Mouse (Mus musculus): ENCODE data around the gene Gm29776.

Gene Gm29776

GRCm38 (mm10) chr14:54698733-54699132 is at the start of gene Gm29776:
Gm29776 (minus strand) TSS chr14:54698833.
- no peak for DNase-seq (ENCODE audit: extremely low spot score, low spot score)

- no peak for DNase-seq (ENCODE audit: extremely low spot score, low spot score)
Measured at GRCm38 (mm10) chr14:54746038-54746437, 47.4 kb upstream of the Gm29776 start.

DNA sequence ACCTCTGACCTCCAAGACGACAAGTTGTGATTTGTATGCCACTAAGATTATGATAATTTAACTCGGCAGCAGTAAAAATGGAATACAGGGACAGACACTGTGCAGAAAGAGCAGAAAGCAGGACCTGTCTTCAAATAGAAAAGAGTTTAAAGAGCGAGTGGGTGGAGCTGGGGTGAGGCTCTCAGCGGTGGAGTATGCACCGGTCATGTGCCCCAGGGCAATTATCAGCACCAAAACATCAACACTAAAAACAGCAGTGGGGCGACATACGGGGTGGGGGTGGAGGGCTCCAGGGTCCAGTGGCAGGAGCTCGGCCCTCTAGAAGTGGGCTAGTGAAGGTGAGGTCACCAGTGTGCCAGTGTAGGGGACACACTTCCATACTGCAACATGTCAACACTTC is 45.8 kb upstream of the Gm29776 start:
- no peak for DNase-seq (ENCODE audit: extremely low spot score, low spot score)

DNA sequence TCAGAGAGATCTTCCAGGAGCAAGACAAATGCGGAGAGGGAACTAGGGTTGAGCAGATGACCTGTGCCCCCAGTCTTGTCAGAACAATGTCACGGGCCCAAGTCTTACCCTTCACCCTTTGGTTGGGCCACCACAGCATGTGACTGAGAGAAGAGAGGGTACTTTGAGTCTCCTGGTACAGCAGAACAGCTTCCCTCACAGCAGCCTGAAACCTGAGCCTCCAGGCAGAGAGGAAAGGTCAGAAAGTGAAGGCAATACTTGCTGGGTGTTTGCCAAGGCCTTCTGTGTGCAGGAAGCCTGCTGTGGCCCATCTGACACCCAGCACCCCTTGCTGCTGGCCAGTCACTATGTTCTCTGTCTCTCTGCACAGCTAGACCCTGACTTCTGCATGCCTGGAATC is 43.7 kb upstream of the Gm29776 start:
- DNase-seq (ENCODE audit: extremely low spot score, low spot score) = no peak

DNA sequence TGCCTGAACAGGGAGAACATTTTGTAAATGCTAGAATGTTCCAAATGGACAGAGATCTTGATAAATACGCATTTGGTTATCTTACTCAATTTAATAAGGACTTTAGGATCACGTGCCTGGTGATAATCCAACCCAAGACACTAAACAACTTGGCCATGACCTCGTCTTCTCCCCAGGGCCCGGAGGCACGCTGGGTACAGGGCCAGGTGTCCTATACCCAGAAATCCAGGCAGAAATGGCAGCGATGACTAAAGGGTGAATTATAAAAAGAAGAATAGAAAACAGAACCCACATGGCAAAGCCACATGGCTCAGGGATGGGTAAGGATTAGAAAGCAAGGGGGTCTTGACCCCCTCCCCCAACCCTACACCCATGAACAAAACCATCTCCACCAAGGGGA is 43.1 kb upstream of the Gm29776 start:
- no peak for DNase-seq (ENCODE audit: extremely low spot score, low spot score)

DNA sequence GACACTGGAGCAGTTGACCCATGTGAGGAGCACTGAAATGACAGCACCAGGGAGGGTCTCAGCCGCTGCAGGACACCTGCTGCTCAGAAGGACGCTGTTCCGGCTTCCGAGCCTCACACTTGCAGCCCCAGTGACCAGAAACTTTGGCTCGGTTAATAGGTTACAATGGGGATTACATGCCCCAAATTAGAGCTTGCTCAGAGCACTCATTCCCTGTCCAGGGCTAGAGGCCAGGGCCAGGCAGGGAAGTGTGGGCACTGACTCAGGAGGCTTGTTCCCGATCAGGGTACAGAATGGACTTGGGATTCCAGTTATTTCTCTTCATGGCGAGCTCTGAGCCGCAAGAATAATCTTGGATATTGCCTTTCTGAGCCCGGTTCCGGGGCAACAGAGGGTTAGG is 39.0 kb upstream of the Gm29776 start:
- DNase-seq (ENCODE audit: extremely low spot score, low spot score) = no peak

DNA sequence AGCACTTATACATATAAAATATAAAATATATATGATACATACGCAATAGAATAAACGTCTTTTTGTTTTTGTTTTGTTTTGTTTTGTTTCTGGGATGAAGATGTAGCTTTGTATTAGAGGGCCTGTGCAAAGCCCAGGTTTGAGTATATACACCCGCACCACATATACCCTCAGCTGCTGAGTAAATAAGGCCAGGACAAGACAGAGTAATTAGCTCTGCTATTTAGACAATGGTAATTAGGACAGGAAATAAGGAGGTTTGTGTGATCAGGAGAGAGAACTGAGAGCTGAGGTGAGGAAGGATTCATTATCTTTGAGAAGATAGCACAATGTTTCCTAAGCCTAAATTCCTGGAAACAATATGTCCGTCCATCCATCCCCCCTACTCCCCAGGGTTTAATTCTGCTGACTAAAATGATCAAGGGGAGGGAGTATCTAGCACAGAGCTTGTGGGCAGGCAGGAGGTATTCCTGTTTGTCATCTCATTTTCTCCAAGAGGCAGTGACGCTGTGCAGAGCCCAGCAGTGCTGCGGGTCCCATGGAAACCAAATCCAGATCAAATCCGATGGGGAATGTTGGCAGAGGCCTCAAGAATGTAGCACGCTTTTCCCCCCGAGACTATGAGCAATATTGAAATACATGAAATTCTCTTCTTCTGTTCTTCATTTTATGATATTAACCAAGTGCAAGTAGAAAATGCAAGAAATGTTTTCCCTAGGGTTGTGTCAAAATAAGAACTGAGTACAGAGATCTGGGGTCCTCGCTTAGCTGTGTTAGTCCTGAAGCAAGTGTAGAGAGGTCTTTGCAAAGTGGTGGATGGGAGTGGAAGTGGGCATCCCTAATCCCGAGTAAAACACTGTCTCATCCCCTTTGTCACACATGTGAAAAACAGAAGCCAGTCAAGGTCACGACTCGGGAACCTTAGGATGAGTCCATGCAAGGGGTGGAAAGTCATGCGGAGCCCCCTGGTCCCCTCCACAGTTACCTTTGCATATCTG is 38.2 kb upstream of the Gm29776 start:
- DNase-seq (ENCODE audit: extremely low spot score, low spot score) = no peak

- no peak for DNase-seq (ENCODE audit: extremely low spot score, low spot score)
Measured at GRCm38 (mm10) chr14:54735221-54735620, 36.6 kb upstream of the Gm29776 start.

DNA sequence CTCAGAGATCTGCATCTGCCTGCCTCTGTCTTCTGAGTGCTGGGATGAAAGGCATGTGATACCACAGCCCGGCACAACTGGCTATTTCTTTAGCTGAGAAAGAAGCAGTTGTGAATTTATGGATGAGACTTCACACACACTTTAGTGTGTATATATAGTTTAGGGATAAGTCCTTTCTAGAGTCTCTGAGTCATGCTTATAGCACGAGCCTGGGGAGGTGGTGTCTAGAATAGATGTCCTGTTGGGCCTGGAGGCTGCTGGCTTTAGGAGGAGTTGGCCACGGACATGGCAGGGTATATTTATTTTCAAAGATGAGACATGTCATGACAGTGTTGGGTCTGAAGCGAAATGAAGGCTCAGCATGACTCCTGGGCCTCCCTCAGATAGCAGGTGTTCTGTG is 35.4 kb upstream of the Gm29776 start:
- DNase-seq (ENCODE audit: extremely low spot score, low spot score) = no peak

- DNase-seq (ENCODE audit: extremely low spot score, low spot score) = no peak
Measured at GRCm38 (mm10) chr14:54732206-54732605, 33.6 kb upstream of the Gm29776 start.

DNA sequence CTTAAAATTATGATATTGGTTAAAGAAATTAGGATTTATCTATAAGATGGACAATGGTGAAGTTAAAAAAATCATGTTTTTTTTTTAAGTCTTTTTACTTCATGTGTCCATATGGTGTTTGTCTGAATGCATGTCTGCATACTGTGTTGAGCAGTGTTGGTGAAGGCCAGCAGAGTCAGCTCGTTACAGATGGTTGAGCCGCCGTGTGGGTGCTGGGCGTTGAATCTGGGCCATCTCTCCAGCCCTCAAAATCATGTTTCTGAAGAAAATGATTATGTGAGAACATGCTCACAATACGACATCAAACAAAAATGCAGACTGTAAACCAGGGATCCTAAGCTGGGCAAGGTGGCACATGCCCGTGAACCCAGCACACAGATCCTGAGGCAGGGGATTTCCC is 31.7 kb upstream of the Gm29776 start:
- DNase-seq (ENCODE audit: extremely low spot score, low spot score) = no peak

GRCm38 (mm10) chr14:54728823-54729653 is 30.4 kb upstream of the Gm29776 start:
- no peak for DNase-seq (ENCODE audit: extremely low spot score, low spot score)

GRCm38 (mm10) chr14:54727565-54727964 is 28.9 kb upstream of the Gm29776 start:
- DNase-seq (ENCODE audit: extremely low spot score, low spot score) = no peak

GRCm38 (mm10) chr14:54724049-54724448 is 25.4 kb upstream of the Gm29776 start:
- no peak for DNase-seq (ENCODE audit: extremely low spot score, low spot score)

DNA sequence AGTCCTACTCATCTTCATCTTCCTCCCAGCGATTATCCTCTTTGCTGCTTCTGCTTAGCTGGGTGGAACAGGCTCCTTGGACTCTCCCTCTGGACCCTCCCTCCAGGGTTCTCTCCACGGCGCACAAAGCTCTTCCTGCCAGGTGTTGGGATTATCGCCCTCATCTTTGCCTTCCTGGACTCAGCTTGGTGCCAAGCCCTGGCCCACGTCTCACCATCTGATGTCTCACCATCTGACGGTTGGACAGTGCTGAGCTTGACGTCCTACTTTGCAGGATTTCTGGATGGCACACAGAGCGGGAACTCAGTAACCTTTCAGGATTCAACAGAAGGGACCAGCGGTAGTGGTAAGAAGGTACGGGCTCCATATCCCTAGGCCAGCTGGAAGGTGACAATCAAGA is 23.1 kb upstream of the Gm29776 start:
- DNase-seq (ENCODE audit: extremely low spot score, low spot score) = no peak

DNA sequence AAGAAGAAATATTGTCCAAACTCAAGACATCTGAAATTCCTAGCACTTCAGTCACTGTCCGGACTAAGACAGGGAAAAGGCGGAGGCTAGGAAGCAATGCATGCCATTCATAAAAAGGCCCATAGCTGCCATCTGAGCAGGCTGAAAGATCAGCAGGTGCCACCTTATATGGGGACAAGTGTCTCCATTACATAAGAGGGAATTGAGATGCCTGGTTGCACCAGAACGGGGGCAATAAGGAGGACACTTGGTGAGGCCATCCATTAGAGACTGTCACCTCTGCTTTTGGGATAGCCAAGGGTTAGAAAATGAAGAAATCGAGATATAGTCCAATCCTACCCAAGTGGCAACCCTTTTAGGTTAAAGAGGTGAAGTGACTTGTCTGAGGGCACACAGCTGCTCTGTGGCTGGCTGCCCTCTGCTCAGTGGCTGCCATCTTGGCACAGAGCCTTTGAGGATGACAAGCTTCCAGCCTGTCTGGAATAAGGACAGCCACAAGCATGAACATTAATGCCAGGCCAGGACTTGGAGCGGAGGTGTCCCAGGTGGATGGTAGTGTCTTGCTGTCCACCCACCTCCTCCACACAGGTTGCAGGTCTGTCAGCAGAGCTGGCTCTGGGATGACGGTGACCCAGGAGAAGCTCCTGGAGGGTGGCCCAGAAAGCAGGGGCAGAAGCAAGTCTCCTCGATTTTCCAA is 22.2 kb upstream of the Gm29776 start:
- no peak for DNase-seq (ENCODE audit: extremely low spot score, low spot score)

GRCm38 (mm10) chr14:54720041-54720440 is 21.4 kb upstream of the Gm29776 start:
- DNase-seq (ENCODE audit: extremely low spot score, low spot score) = no peak

DNA sequence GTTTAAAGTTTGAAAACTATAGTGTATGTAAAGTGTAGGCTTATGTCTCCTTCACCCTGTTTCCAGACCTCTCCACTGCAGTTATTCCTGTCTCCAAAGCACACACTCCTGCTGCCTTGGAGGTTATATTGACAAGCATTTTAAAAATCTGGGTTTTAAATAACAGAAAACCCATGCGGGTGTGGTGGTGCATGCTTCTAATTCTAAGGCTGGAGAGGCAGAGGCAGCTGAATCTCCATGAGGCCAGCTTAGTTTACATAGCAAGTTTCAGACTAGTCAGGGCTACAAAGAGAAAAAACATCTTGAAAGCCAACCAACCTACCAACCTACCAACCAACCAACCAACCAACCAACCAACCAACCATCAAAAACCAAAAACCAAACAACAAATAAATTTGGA is 16.8 kb upstream of the Gm29776 start:
- DNase-seq (ENCODE audit: extremely low spot score, low spot score) = no peak

DNA sequence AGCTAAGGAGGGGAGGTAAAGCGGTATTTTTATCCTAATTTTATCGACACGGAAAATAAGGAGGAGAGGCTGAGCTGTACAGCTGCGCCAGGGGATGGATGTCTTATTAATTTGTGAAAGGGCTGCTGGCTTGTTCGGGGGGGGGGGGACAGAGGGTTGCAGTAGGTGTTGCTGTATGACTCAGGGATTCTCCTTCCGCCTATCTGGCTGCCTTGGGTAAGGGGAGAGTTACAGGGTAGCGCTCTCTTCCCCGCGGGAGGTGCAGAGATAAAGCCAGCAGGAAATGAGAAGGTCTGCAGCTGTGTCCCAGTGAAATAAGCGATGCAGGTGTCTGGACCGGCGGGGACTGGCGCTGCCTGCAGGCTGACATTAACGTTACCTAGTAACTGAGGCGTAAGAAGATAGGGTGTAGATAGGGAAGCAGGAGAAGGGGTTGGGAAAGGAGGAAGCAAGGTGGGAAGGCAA is 16.0 kb upstream of the Gm29776 start:
- peak; percentile 23 for DNase-seq (ENCODE audit: extremely low spot score, low spot score)

DNA sequence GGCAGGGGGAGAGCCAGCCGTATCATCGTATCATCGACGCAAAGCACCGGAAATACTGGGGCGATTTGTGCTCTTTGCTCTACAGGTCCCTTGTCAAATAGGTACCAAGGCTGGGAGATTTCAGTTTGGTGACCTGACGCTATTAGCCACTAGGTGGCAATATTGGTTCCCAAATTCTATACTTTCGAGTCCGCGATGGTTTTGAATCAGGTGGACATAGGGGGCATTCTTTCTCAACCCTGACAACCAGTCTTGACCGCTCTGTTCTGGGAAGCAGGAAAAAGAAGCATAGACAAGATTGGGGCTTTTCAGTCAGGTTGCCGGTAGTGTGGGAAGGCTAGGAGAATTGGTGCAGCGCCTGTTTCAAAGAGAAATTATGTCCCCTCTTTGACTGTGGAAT is 15.5 kb upstream of the Gm29776 start:
- DNase-seq (ENCODE audit: extremely low spot score, low spot score) = peak; percentile 75

DNA sequence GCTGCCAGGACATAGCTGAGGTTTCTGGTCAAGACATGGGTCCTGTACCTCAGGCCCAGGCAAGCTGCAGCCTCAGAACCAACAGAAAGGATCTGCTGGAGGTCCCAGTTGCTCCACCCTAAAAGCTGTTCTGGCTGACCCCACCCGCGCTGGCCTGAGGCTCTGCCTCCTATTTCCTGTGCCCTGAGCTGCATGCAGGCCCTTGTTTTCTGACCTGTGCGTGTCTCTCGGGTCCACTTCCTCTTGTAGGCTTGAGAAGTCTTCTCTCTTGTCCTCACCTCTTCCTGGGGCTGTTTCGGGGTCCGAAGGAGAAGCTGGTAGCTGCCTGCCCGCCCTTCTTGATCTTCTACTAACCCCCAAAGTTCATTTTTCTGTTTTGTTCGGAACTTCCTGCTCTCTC is 14.2 kb upstream of the Gm29776 start:
- DNase-seq (ENCODE audit: extremely low spot score, low spot score) = no peak

DNA sequence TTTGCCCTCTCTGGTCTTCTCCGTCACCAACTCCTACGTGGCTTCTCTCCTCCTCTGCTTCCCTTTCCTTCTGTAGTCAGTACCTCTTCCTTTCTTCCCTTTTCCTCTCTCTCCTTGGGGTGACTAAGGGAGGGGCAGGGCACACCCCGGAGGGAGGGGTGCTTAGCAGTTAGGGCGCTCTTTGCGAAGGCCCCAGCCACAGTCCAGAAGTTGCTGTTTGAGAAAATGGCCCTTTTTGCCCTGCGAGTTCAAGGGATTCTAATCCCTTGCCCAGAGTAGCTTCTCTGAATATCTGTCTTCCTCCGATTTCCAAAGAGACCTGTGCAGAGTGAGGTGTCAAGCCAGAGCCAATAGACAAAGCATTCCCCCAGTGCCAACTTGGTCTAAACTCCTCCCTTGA is 13.4 kb upstream of the Gm29776 start, which contains the start of gene Cebpe:
Gene Cebpe (minus strand): TSS at position 101 of the 400 bp plus-strand sequence.
- DNase-seq (ENCODE audit: extremely low spot score, low spot score) = no peak
